Mouse (Mus musculus) small intestine, adult 2 months (tissue): ENCODE measurements around the gene Cd3g.

Experiments used
- CTCF ChIP-seq: fragments of 200-500 bp; IDR thresholded peaks from 2 replicates; pipeline ENCODE4 v1.5.1; 2012; ENCODE audit warnings: low read depth, mild to moderate bottlenecking, control low read depth, inconsistent platforms, low read length, moderate library complexity, mixed read lengths; ENCODE audit not compliant: insufficient replicate concordance, insufficient read length; ENCODE audit errors: extremely low read depth
- POLR2A ChIP-seq: fragments of 200-500 bp; IDR thresholded peaks from 2 replicates; pipeline ENCODE4 v1.6.1; 2012; ENCODE audit warnings: low read depth, mild to moderate bottlenecking, control low read depth, inconsistent platforms, low read length, moderate library complexity

- TF ChIP-seq CTCF: no peak
- TF ChIP-seq POLR2A: no peak
Measured at GRCm38 (mm10) chr9:44985721-44986161, 5.5 kb upstream of the Cd3g start.
